Mouse (Mus musculus): ENCODE measurements at regions not wholly inside any gene's neighbourhood (a gene's known extent, or its start where the extent isn't known, plus 50 kb on each side); places are given as distances from the start of the nearest gene placed in this dataset.

- no peak for DNase-seq (ENCODE audit: extremely low spot score in 1 of 2, low spot score in 2 of 2)
- intact Hi-C loops (cut with DNase I): no loop called here
Observed at GRCm38 (mm10) chr12:99617241-99617804, 53.9 kb upstream of the Foxn3 start.

DNA sequence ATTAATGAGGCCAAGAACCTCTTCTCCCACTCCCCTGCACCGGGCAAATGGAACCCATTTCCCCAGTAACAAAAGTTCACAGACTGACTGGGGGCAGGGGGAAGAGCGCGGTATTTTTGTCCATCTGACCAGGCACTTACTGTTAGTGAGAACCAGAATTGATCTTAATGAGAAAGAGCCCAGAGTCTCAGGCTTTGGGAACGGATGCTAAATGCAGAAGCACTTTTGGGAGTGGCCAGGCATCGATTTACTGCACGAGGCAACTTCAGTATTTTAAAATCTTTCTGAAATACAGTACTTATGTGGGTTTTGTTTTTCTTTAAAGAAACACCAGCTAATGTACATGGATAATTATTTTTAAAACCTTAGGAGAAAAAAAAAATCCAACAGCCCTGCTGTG, 51.0 kb upstream of the Foxn3 start:
- DNase-seq (ENCODE audit: extremely low spot score in 1 of 2, low spot score in 2 of 2): no peak
- intact Hi-C loops (cut with DNase I): no loop called here

Measured in left cerebral cortex, postnatal 10 days (tissue).